Mouse (Mus musculus) megakaryocyte, embryonic 14.5 days (primary cell): ENCODE measurements at regions not wholly inside any gene's neighbourhood (a gene's known extent, or its start where the extent isn't known, plus 50 kb on each side); places are given as distances from the start of the nearest gene placed in this dataset.

Experiments
- H3K27me3 ChIP-seq: replicated peaks from 2 replicates; pipeline ENCODE3; 2012; ENCODE audit warnings: inconsistent platforms
- H3K36me3 ChIP-seq: replicated peaks from 2 replicates; pipeline ENCODE3; 2012; ENCODE audit warnings: low read length, inconsistent platforms, mixed read lengths
- H3K4me1 ChIP-seq: 2 replicates; pipeline ENCODE4 v1.6.1; 2012; ENCODE audit warnings: inconsistent platforms
- H3K4me3 ChIP-seq: replicated peaks from 2 replicates; pipeline ENCODE3; 2012; ENCODE audit warnings: moderate library complexity, mild to moderate bottlenecking, inconsistent platforms
- H3K9me3 ChIP-seq: 2 replicates; pipeline ENCODE4 v1.6.1; 2012; ENCODE audit warnings: inconsistent platforms
- FLI1 ChIP-seq: IDR thresholded peaks from 2 replicates; pipeline ENCODE4 v1.6.1; 2012; ENCODE audit warnings: low read length, inconsistent platforms, mixed read lengths
- GATA1 ChIP-seq: IDR thresholded peaks from 3 replicates; pipeline ENCODE4 v1.6.1; 2012; ENCODE audit warnings: mixed read lengths, low read length, inconsistent platforms, borderline replicate concordance

DNA sequence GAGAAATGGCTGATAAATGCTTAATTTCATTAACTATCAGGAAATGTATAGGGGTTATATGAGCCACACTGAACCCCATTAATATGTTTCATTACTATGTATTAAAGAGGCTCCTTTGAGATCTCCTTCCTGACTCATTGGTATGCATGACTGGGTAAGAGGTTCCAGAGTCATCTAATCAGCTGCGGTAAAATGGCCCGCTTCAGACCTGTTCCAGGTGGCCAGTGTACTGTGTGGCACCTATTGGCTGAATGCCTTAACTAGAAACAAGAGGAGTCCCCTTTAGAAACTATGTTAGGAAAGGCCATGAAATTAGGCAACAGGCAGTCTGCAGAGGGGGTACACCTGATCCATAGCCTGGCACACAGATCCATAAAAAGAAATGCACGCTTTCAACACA lies 283.6 kb upstream of the Rgma start:
- TF ChIP-seq GATA1 (no peak), FLI1 (no peak)
- peaks cover 44% of the 10 kb centered on the region for H3K9me3 ChIP-seq
- H3K4me1 ChIP-seq, result no peaks in the 10 kb centered on the region
- no peaks in the 10 kb centered on the region for H3K36me3 ChIP-seq
- no peaks in the 10 kb centered on the region for H3K27me3 ChIP-seq
- no peak overlapping the region for H3K4me3 ChIP-seq

DNA sequence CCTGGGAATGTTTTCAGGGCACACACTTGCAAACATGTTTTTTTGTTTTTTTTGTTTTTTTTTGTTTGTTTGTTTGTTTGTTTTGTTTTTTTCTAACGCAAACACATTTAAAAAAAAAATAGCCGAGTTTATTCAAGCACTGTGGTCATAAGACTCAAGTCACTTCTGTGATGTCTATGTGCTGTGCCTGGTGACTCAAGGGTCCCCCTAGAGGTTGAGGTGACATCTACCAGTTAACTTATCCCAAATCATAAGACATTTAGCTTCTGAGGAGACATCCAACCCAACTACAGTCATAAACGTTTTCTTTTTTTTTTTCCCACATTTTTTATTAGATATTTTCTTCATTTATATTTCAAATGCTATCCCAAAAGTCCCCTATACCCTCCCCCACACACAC lies 281.2 kb upstream of the Rgma start:
- TF ChIP-seq GATA1, result no peak
- TF ChIP-seq FLI1, result no peak
- Histone ChIP-seq H3K4me3 (no peak overlapping the region), H3K4me1 (no peaks in the 10 kb centered on the region), H3K36me3 (no peaks in the 10 kb centered on the region), H3K27me3 (no peaks in the 10 kb centered on the region), H3K9me3 (peaks cover 33% of the 10 kb centered on the region)

DNA sequence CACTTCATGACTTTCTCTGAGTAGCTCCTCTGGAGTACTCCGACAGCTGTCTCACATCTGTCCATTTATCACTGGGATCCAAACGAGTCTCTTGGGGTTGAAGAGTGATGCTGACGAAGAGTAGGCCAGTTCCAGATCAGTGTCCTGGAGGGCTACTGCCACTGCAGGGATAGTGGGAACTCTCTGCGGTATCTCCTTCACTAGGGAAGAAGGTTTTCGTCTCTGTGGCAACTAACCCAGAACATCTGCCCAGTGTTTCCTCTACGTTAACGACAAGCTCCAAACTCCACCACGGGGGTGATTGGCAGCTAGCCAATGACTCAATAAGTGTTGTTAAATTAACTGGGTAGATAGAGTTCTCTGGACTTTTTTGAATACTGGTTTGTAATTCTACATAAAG lies 256.4 kb upstream of the Rgma start:
- no peaks in the 10 kb centered on the region for H3K4me1 ChIP-seq
- H3K9me3 ChIP-seq, result peaks cover 26% of the 10 kb centered on the region

DNA sequence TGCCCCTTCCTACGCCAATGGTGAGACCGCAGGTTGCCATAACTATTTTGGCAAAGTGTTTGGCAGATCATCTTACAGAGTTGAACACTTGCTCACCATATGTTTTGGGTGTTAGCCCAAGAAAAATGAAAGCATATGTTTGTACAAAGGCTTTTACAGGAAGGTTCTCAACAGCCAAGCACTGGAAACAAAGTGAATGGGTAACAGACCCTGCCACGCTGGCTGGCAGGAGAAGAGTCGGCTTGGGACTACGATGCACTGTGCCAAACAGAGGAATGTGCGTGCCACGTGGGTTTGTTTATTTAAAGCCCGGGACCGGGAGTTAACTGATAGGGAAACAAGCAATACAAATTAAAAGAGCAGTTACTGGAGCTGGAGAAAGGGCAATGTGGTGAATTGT lies 255.0 kb upstream of the Rgma start:
- Histone ChIP-seq H3K4me1 (no peaks in the 10 kb centered on the region), H3K4me3 (no peak overlapping the region), H3K36me3 (no peaks in the 10 kb centered on the region), H3K9me3 (peaks cover 23% of the 10 kb centered on the region), H3K27me3 (no peaks in the 10 kb centered on the region)
- TF ChIP-seq GATA1 (no peak), FLI1 (no peak)

More for the DNA sequence above, 256.4 kb upstream of the Rgma start:
- TF ChIP-seq GATA1, result no peak
- TF ChIP-seq FLI1, result no peak
- H3K4me3 ChIP-seq, result no peak overlapping the region
- H3K36me3 ChIP-seq, result no peaks in the 10 kb centered on the region
- no peaks in the 10 kb centered on the region for H3K27me3 ChIP-seq

DNA sequence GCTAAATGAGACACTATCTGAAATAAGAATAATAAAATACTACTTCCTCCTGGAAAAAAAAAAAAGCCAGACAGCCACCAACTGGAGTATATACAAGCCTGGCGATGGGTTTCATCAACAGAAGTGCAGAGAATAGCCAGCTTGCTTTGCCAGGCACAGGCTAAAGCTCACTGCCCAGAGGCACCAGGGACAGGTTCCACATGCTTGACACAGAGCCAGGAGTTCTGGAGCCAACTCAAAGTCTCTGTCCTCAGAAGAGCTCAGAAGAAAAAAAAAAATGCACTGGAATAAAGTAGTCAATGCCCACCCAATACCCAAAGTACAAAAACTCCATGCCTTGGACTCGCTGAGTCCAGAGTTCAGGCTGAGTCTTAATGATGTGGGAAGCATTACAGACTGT lies 250.3 kb upstream of the Rgma start:
- Histone ChIP-seq H3K9me3 (peaks cover 10% of the 10 kb centered on the region), H3K27me3 (no peaks in the 10 kb centered on the region), H3K4me3 (no peak overlapping the region), H3K36me3 (no peaks in the 10 kb centered on the region), H3K4me1 (no peaks in the 10 kb centered on the region)
- TF ChIP-seq FLI1, result no peak
- TF ChIP-seq GATA1, result no peak

DNA sequence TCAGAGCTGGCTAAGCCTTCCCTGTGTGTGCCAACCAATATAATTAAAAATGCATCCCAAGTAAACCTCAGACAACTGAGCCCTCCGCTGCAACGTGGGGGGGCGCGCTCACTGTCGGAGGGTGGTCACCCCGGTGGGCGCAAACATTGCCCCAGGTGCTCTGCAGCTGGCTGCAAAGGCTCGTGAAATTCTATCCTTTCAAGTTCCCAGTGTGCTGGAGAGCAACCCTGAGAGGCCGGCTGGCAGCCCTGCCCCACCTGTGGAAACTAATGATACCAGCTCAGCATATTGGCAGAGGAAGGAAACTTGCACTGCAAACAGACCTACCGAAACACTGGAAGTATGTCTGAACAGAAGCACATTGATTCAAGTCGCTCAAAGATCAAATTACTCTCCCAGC lies 249.4 kb upstream of the Rgma start:
- Histone ChIP-seq H3K4me3 (no peak overlapping the region), H3K9me3 (peaks cover 5% of the 10 kb centered on the region), H3K27me3 (no peaks in the 10 kb centered on the region), H3K4me1 (no peaks in the 10 kb centered on the region), H3K36me3 (no peaks in the 10 kb centered on the region)
- no peak for TF ChIP-seq FLI1
- TF ChIP-seq GATA1, result no peak

DNA sequence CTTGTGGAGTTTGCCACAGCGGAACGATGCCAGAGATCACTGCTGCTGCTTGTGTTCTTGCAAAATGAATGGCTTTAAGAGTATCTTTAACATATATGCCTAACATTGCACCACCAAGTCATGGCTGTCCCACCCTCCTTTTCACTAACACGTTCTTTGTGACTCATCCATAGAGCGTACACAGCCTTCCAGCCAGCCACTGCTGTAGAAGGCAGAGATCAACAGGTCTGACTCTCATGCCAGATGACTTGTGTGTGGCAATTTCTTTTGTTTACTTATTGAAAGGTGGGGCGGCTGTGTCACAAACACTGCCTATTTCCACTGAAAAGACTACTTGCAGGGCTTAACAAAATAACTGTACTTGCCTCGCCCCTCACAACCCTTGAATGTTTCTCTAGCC lies 239.5 kb upstream of the Rgma start:
- Histone ChIP-seq H3K9me3 (no peaks in the 10 kb centered on the region), H3K4me1 (no peaks in the 10 kb centered on the region), H3K36me3 (no peaks in the 10 kb centered on the region), H3K27me3 (peaks cover 12% of the 10 kb centered on the region), H3K4me3 (no peak overlapping the region)
- TF ChIP-seq GATA1, result no peak
- TF ChIP-seq FLI1, result no peak

DNA sequence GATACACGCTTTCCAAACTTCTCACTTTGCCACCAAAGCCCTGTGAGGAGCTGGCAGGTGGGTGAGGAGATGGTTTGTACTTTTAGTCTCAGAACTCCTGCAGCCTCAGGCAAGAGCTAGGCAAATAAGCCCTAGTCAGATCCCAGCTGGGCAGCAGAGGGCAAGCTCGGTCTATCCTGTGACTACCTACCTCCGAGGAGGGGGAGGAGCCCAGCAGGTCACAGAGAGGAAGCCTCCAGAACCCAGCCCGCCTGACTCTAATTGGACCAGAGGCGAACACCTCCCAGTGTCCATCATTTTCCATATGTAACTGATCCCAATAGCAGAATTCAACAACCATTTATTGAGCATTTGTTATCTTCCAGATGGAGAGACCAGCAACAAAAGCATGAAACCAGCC lies 237.0 kb upstream of the Rgma start:
- TF ChIP-seq GATA1, result no peak
- no peak for TF ChIP-seq FLI1
- Histone ChIP-seq H3K36me3 (no peaks in the 10 kb centered on the region), H3K27me3 (peaks cover 12% of the 10 kb centered on the region), H3K4me3 (no peak overlapping the region), H3K9me3 (no peaks in the 10 kb centered on the region), H3K4me1 (no peaks in the 10 kb centered on the region)

DNA sequence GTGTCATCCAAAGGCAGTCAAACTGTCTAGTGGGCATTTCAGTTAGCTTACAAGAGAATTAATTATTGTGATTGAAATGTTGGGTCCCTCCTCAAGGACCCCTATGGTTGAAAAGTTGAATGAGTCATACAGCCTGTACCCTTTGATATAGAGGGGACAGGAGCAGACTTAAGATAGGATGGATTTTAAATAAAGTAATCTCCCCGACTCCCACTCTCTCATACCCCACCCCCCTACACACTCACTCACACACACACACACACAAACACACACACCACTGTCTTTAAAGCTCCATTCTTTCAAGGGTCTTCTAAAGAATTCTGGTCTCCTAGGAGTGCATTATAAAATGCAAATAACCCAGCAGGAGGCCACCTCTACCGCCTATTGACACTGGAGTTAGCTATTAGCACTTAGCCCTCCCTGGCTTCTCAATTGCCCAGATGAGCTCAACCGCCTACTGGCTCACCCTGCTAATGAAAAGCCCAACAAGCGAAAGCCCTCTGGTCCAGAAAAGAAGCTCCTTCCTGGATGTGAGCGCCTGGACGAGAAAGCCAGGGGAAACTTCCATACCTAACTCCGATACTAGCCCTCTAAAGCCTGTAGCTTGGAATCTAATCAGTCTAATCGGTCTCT lies 236.3 kb upstream of the Rgma start:
- H3K36me3 ChIP-seq, result no peaks in the 10 kb centered on the region
- H3K27me3 ChIP-seq, result peaks cover 12% of the 10 kb centered on the region
- no peaks in the 10 kb centered on the region for H3K9me3 ChIP-seq
- TF ChIP-seq GATA1 (no peak), FLI1 (no peak)
- no peaks in the 10 kb centered on the region for H3K4me1 ChIP-seq
- H3K4me3 ChIP-seq, result no peak overlapping the region

DNA sequence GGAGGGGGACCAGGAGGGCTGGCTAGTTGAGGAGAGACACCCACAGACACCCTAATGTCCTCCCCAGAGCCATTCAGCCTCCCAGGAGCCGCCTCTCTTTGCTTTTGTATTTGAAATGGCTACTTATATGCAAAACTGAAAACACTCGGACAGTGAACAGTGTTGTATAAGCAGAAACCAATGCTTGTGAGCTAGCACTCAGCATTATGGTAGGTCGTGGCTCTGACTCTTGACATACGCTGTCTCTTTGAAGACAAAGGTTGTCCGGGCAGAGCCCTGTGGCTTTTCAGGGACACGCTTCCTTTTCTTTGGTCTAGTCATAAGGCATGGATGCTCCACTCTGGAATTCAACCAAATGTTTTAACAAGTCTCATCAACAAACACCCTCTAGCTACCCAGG lies 235.4 kb upstream of the Rgma start:
- TF ChIP-seq FLI1 (no peak), GATA1 (no peak)
- peaks cover 12% of the 10 kb centered on the region for H3K27me3 ChIP-seq

DNA sequence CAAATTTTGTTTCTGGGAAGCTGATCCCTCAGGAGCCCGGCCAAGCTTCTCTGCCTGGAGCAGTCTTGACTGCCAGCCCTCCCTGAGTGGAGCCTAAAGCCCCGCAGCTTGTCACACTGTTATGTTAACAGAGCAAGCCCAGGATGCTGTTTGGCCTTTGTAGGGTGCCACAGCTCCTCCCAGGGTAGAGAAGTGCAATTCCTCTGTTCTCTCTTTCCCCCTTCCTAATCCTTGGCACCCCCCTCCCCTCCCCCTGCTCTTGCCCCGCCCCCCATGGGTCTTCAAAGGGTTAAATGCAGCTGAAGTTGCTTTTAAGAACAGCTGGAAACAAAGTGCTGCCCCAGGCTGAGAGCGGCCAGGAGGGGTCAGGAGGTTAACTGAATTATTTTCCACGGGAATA lies 234.1 kb upstream of the Rgma start:
- Histone ChIP-seq H3K36me3 (no peaks in the 10 kb centered on the region), H3K9me3 (no peaks in the 10 kb centered on the region), H3K4me1 (no peaks in the 10 kb centered on the region), H3K4me3 (no peak overlapping the region), H3K27me3 (peaks cover 12% of the 10 kb centered on the region)
- TF ChIP-seq FLI1, result no peak
- no peak for TF ChIP-seq GATA1

More for the DNA sequence above, 235.4 kb upstream of the Rgma start:
- no peaks in the 10 kb centered on the region for H3K4me1 ChIP-seq
- H3K36me3 ChIP-seq, result no peaks in the 10 kb centered on the region
- H3K4me3 ChIP-seq, result no peak overlapping the region
- no peaks in the 10 kb centered on the region for H3K9me3 ChIP-seq
